Mouse (Mus musculus) left cerebral cortex, adult 8-10 months (tissue): ENCODE data around the gene Ssr3. TPM values are rescaled to one million over a fixed set of nuclear protein-coding genes. Genes with fewer than 3 reads are reported as not detected.

Source experiments
- DNase-seq, 2 experiments: peaks; one replicate each; pipeline ENCODE4 v3.0.0; 2022; ENCODE audit warnings: low spot score in 2 of 2
- total RNA-seq, 4 experiments: library from RNA; stranded (reverse); gene quantifications; 2 replicates each; pipeline ENCODE4 v1.2.4; 2022

Gene Ssr3
- total RNA-seq, 4 experiments from 2014 or later = 95.7 to 105 (median 99.9) TPM

GRCm38 (mm10) chr3:65374729-65375128 is 17.7 kb downstream of the Ssr3 start:
- DNase-seq = no peak

GRCm38 (mm10) chr3:65373594-65374182 is 18.7 kb downstream of the Ssr3 start:
- DNase-seq = no peak

- DNase-seq = no peak
Observed at GRCm38 (mm10) chr3:65372552-65372951, 19.9 kb downstream of the Ssr3 start.

GRCm38 (mm10) chr3:65367944-65368343 is 24.5 kb downstream of the Ssr3 start:
- DNase-seq = no peak

GRCm38 (mm10) chr3:65365921-65366710 is 26.3 kb downstream of the Ssr3 start:
- DNase-seq = no peak

- DNase-seq = no peak
Observed at GRCm38 (mm10) chr3:65365184-65365583, 27.2 kb downstream of the Ssr3 start.

GRCm38 (mm10) chr3:65363438-65363837 is 29.0 kb downstream of the Ssr3 start:
- DNase-seq = no peak

GRCm38 (mm10) chr3:65360163-65360969 is 32.1 kb downstream of the Ssr3 start:
- no peak for DNase-seq

GRCm38 (mm10) chr3:65358841-65359240 is 33.6 kb downstream of the Ssr3 start:
- no peak for DNase-seq

GRCm38 (mm10) chr3:65358275-65358674 is 34.1 kb downstream of the Ssr3 start:
- DNase-seq = no peak

GRCm38 (mm10) chr3:65355479-65355878 is 36.9 kb downstream of the Ssr3 start:
- DNase-seq = no peak

GRCm38 (mm10) chr3:65353263-65354037 is 39.0 kb downstream of the Ssr3 start:
- DNase-seq = no peak

GRCm38 (mm10) chr3:65352278-65353127 is 39.9 kb downstream of the Ssr3 start:
- no peak for DNase-seq

GRCm38 (mm10) chr3:65346176-65346575 is 46.2 kb downstream of the Ssr3 start:
- DNase-seq = no peak

- DNase-seq = no peak
Observed at GRCm38 (mm10) chr3:65340173-65340951, 52.1 kb downstream of the Ssr3 start.

GRCm38 (mm10) chr3:65337835-65338464 is 54.5 kb downstream of the Ssr3 start:
- DNase-seq = no peak
